Mouse (Mus musculus) kidney, postnatal 0 days (tissue): Measurements from ENCODE around the gene Cbx6. TPM values are rescaled to one million over a fixed set of nuclear protein-coding genes. Genes with fewer than 3 reads are reported as not detected.

ENCODE experiments used
- ATAC-seq: fragments of 200-750 bp; cut with Nextera tagmentation; replicated peaks from 2 replicates; pipeline ENCODE4 v1.8.0; 2017; ENCODE audit warnings: low read depth, moderate number of reproducible peaks, moderate TSS enrichment, moderate library complexity; ENCODE audit not compliant: low FRiP score
- DNase-seq: peaks from one replicate; pipeline ENCODE4 v3.0.0-alpha.2; 2016; ENCODE audit warnings: low spot score
- H3K27ac ChIP-seq: fragments of 300-500 bp; sonication (generic); 2 replicates; pipeline ENCODE4 v1.5.1; 2014; ENCODE audit warnings: mild to moderate bottlenecking
- H3K27me3 ChIP-seq: fragments of 300-500 bp; sonication (generic); 2 replicates; pipeline ENCODE4 v1.6.1; 2014; ENCODE audit warnings: low read length, mixed read lengths; ENCODE audit not compliant: insufficient read depth
- H3K36me3 ChIP-seq: fragments of 300-500 bp; sonication (generic); 2 replicates; pipeline ENCODE4 v1.6.1; 2014; ENCODE audit warnings: low read length, mixed read lengths; ENCODE audit not compliant: insufficient read depth
- H3K4me1 ChIP-seq: fragments of 300-500 bp; sonication (generic); replicated peaks from 2 replicates; pipeline ENCODE4 v1.6.1; 2014; ENCODE audit warnings: antibody characterized with exemption, low read length, mixed read lengths; ENCODE audit not compliant: insufficient read depth
- H3K4me2 ChIP-seq: fragments of 300-500 bp; sonication (generic); 2 replicates; pipeline ENCODE4 v1.6.1; 2014; ENCODE audit warnings: mild to moderate bottlenecking, low read length, moderate library complexity, mixed read lengths
- H3K4me3 ChIP-seq: fragments of 300-500 bp; sonication (generic); replicated peaks from 2 replicates; pipeline ENCODE4 v1.5.1; 2014; ENCODE audit warnings: low read depth, low read length
- H3K9ac ChIP-seq: fragments of 300-500 bp; sonication (generic); 2 replicates; pipeline ENCODE4 v1.6.1; 2014; ENCODE audit warnings: low read depth, low read length
- H3K9me3 ChIP-seq: fragments of 300-500 bp; sonication (generic); replicated peaks from 2 replicates; pipeline ENCODE4 v1.6.1; 2016; ENCODE audit warnings: low read length, inconsistent platforms, mixed read lengths
- CTCF ChIP-seq: IDR thresholded peaks from 2 replicates; pipeline ENCODE4 v1.5.1; 2016; ENCODE audit warnings: antibody characterized with exemption, low read depth, mild to moderate bottlenecking, moderate library complexity
- WGBS: fragments of 180-500 bp; shearing (Covaris S2); extraction: QIAGEN DNeasy Blood & Tissue Kit; methylation state at CpG from one replicate; pipeline ENCODE4 v1.1.7; 2014; 5-methylcytosine and 5-hydroxymethylcytosine counted together
- polyA plus RNA-seq: library from polyadenylated mRNA; unstranded; fragments of >200 nt; fragmentation: Nextera tagmentation; extraction: Ambion mirVana; gene quantifications from 2 replicates; pipeline ENCODE4 v1.2.1, GENCODE M21; 2015

Gene Cbx6
- polyA plus RNA-seq, 1 experiment from 2014 or later: 39.0 TPM

DNA sequence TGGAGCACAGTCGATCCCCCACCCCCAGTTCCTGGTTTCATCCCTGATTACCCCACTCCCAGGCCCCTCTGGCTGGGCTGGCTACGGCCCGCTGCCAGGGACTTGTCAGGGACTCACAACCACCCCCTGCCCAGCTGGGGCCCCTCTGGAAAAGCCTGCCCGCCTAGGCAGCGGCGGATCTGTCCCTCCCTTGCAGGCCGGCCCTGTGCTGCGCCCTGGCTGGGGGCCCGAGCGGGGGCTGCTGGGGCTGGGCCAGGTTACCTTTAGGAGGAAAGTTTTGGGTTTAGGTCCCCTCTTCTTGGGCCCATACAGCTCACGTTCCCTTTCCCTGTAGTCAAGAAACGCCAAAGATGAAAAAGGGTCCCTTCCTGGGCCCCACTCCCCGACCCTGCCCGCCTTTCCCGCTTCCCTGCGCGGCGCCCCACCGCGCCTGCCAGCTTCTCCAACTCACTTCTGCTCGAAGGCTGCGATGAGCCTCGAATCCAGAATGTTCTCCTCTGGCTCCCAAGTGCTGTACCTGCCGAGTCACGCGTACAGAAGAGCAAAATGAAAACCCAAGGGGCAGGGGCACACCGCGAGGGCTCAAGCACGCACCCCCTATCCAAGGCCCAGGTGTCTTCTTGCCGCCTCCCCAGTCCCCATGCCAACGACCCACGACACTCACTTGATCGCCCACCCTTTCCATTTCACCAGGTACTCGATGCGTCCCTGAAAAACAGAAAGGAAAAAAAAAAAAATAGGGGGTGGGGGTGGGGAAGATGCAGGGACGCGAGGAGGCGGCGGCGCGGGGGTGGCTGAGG lies 1.0 kb downstream of the Cbx6 start:
- Histone ChIP-seq H3K9ac (peak overlapping the region; percentile 83), H3K4me2 (peak overlapping the region; percentile 98), H3K36me3 (peaks cover 2% of the 10 kb centered on the region; the same call in 1 of the 2 replicates), H3K4me1 (peaks cover 18% of the 10 kb centered on the region), H3K4me3 (peak overlapping the region; percentile 88), H3K9me3 (no peaks in the 10 kb centered on the region), H3K27ac (peak overlapping the region; percentile 92), H3K27me3 (no peaks in the 10 kb centered on the region)
- no peak for ATAC-seq
- no peak for TF ChIP-seq CTCF
- under 1% methylated on average over 35 of the region's 41 CpGs for WGBS
- DNase-seq: no peak

GRCm38 (mm10) chr15:79832064-79832900 lies 2.2 kb downstream of the Cbx6 start:
- Histone ChIP-seq H3K9me3 (no peaks in the 10 kb centered on the region), H3K9ac (peak overlapping the region; percentile 83; the same call in 1 of the 2 replicates), H3K36me3 (peaks cover 12% of the 10 kb centered on the region; the same call in 1 of the 2 replicates), H3K27ac (0 out of 2 replicates have a peak overlapping the region, but pooled peaks have one; percentile 92), H3K4me2 (peak overlapping the region; percentile 98), H3K27me3 (no peaks in the 10 kb centered on the region), H3K4me1 (peaks cover 22% of the 10 kb centered on the region), H3K4me3 (peak overlapping the region; percentile 88)
- ATAC-seq (no peak), DNase-seq (peak; percentile 94)
- TF ChIP-seq CTCF: peak; percentile 92
- WGBS: 36% methylated on average over 18 of the region's 18 CpGs

DNA sequence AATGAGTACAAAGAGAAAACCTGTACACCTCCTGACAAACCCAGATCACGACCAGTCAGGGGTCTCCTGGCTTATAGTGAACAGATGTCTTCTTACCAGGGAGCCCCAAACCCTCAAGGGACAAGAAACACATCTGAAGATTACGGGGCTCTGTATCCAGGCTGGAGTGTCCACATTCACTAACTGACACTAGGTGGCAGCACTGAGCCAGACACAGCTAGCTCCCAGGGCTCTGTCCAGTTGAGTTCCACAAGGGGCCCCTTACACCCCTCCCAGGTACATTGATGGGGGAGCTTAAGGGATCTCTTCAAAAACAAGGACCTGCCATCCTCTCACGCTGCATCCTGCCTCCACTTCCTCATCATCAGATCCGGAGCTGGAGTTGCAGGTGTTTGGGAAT lies 4.1 kb downstream of the Cbx6 start:
- H3K4me3 ChIP-seq: no peak overlapping the region
- WGBS: 8% methylated on average over 4 of the region's 4 CpGs
- ATAC-seq: no peak
- H3K27me3 ChIP-seq: no peaks in the 10 kb centered on the region
- DNase-seq: peak; percentile 90
- H3K27ac ChIP-seq: no peak overlapping the region
- no peaks in the 10 kb centered on the region for H3K9me3 ChIP-seq
- H3K36me3 ChIP-seq: peaks cover 20% of the 10 kb centered on the region
- no peak overlapping the region for H3K9ac ChIP-seq
- H3K4me2 ChIP-seq: no peak overlapping the region
- TF ChIP-seq CTCF: peak; percentile 94
- peaks cover 22% of the 10 kb centered on the region for H3K4me1 ChIP-seq

- Histone ChIP-seq H3K27me3 (no peaks in the 10 kb centered on the region), H3K4me2 (no peak overlapping the region), H3K4me1 (peaks cover 18% of the 10 kb centered on the region), H3K36me3 (peaks cover 20% of the 10 kb centered on the region), H3K9me3 (no peaks in the 10 kb centered on the region), H3K27ac (no peak overlapping the region), H3K4me3 (no peak overlapping the region), H3K9ac (no peak overlapping the region)
- DNase-seq (no peak), ATAC-seq (no peak)
- TF ChIP-seq CTCF: no peak
- WGBS: 76% methylated on average over 5 of the region's 5 CpGs
Measured at GRCm38 (mm10) chr15:79829431-79829830, 5.1 kb downstream of the Cbx6 start.

GRCm38 (mm10) chr15:79828366-79829035 lies 6.0 kb downstream of the Cbx6 start:
- no peak overlapping the region for H3K9ac ChIP-seq
- peak; percentile 21; the same call in 1 of the 2 replicates for ATAC-seq

DNA sequence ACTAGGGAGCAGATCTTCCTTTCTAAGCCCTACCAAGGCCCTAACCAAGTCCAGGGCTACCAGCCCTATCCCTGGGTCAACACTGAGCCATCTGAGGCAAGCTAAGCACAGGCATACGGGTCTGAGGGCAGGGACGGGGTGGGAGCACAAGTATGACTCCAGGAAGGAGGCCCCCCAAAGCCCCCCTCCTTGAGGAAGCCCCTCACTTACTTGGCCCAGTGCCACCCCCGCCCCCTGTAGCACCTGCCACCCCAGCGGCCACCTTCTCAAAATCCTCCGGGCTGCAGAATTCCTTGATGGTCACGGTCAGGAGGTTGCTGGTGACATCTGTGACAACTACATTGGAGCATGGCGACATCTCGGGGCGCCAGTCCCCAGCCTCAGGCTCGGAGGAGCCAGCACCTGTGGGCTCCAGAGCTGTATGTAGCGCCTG lies 6.7 kb downstream of the Cbx6 start:
- DNase-seq (no peak), ATAC-seq (no peak)
- Histone ChIP-seq H3K4me1 (peaks cover 13% of the 10 kb centered on the region), H3K9ac (no peak overlapping the region), H3K36me3 (peaks cover 29% of the 10 kb centered on the region), H3K9me3 (no peaks in the 10 kb centered on the region), H3K4me2 (no peak overlapping the region), H3K27ac (no peak overlapping the region), H3K27me3 (no peaks in the 10 kb centered on the region), H3K4me3 (no peak overlapping the region)
- no peak for TF ChIP-seq CTCF
- WGBS: 79% methylated on average over 11 of the region's 11 CpGs

More at GRCm38 (mm10) chr15:79828366-79829035, 6.0 kb downstream of the Cbx6 start:
- peaks cover 22% of the 10 kb centered on the region for H3K36me3 ChIP-seq
- H3K4me3 ChIP-seq: no peak overlapping the region
- peak; percentile 48 for DNase-seq
- peak; percentile 56 for TF ChIP-seq CTCF
- H3K9me3 ChIP-seq: no peaks in the 10 kb centered on the region
- WGBS: 44% methylated on average over 46 of the region's 46 CpGs
- H3K27me3 ChIP-seq: no peaks in the 10 kb centered on the region
- peaks cover 18% of the 10 kb centered on the region for H3K4me1 ChIP-seq
- peak overlapping the region; percentile 41 for H3K4me2 ChIP-seq
- H3K27ac ChIP-seq: no peak overlapping the region
